Comparison of ENCODE assay signal across 21 mouse cellular contexts in genomic region chr1:91921702-91922101, GRCm38 (mm10).
DNase-seq lines count a peak whose midpoint lies in the region; ATAC-seq and TF ChIP-seq lines count a peak whose summit lies in the region.
"Had no signal": no experiment of that assay in that cellular context is flagged by ENCODE, and none has a peak within 500 bp of the region (broad histone marks: within the 10 kb centered on the region; RNA-seq: fewer than 3 reads in every experiment).

No protein-coding gene starts in this region.

- H3K4me1 ChIP-seq in heart, postnatal 0 days (ENCODE audit: control insufficient read depth, insufficient read depth) = peaks cover 38% of the 10 kb centered on the region
- H3K4me1 ChIP-seq in testis, adult 2 months (ENCODE audit: control insufficient read depth, insufficient read depth, low read length) = peaks cover 5% of the 10 kb centered on the region; the same call in 1 of the 2 replicates
- H3K4me1 ChIP-seq: forebrain, embryonic 13.5 days had no signal

- H3K4me3 ChIP-seq in heart, postnatal 0 days (ENCODE audit: low read depth, low read length) = no peak overlapping the region
- H3K4me3 ChIP-seq in testis, adult 2 months (ENCODE audit: control insufficient read depth, low read depth, low read length) = no peak overlapping the region
- H3K4me3 ChIP-seq: forebrain, embryonic 10.5 days; forebrain, embryonic 13.5 days had no signal

- 0 out of 2 replicates have a peak overlapping the region, but pooled peaks have one; percentile 43 for H3K27ac ChIP-seq in heart, postnatal 0 days (ENCODE audit: low read depth)
- peak overlapping the region; percentile 42; the same call in 1 of the 2 replicates for H3K27ac ChIP-seq in testis, adult 2 months (ENCODE audit: control insufficient read depth, insufficient read depth, low read depth, low read length)
- H3K27ac ChIP-seq: forebrain, embryonic 10.5 days; forebrain, embryonic 13.5 days; hindbrain, embryonic 14.5 days; hindbrain, postnatal 0 days had no signal

- DNase-seq in heart, adult 11 months = peak; percentile 91
- no peak for DNase-seq in heart, postnatal 36 days
- no peak for DNase-seq in heart, postnatal 0 days (ENCODE audit: low spot score)
- no peak for DNase-seq in heart, postnatal 25 days (ENCODE audit: low spot score)
- DNase-seq in testis, postnatal 14 days (ENCODE audit: low spot score) = no peak
- DNase-seq: adrenal gland, postnatal 10 days; adrenal gland, postnatal 36 days; B cell, adult 2 months; cerebellum, adult 18-20 months; cerebellum, adult 9-10 months; cerebellum, postnatal 14 days had no signal

- no peaks in the 10 kb centered on the region for H3K27me3 ChIP-seq in heart, postnatal 0 days (ENCODE audit: control insufficient read depth, insufficient read depth, low read length)
- H3K27me3 ChIP-seq in testis, adult 2 months (ENCODE audit: control insufficient read depth, insufficient read depth, low read length) = no peaks in the 10 kb centered on the region
- H3K27me3 ChIP-seq: forebrain, embryonic 13.5 days had no signal

- 74% methylated on average over 4 of the region's 4 CpGs for WGBS in heart, postnatal 0 days

- no peak for TF ChIP-seq EP300 in heart, postnatal 0 days (IDR thresholded peaks at IDR 0.05; ENCODE audit: low read depth)

- H3K9ac ChIP-seq in heart, postnatal 0 days (replicated peaks; ENCODE audit: low read depth, low read length) = no peak overlapping the region
- H3K9ac ChIP-seq: forebrain, embryonic 13.5 days; hindbrain, embryonic 14.5 days had no signal

- H3K9me3 ChIP-seq in heart, postnatal 0 days (replicated peaks; ENCODE audit: control insufficient read depth, low read length) = no peaks in the 10 kb centered on the region
- H3K9me3 ChIP-seq: forebrain, embryonic 10.5 days; forebrain, embryonic 13.5 days; G1E had no signal

- TF ChIP-seq POLR2A in testis, adult 2 months (IDR thresholded peaks at IDR 0.05; ENCODE audit: control insufficient read depth, low read depth, low read length) = no peak

- ATAC-seq in heart, postnatal 0 days (ENCODE audit: insufficient read depth, low read depth) = no peak
- no peak for ATAC-seq in inflammation-experienced regulatory T-cells, adult 6 months
- ATAC-seq: forebrain, embryonic 13.5 days; forebrain, embryonic 16.5 days; hindbrain, postnatal 0 days; intestine, postnatal 0 days; Patski had no signal

- no peaks in the 10 kb centered on the region for H3K36me3 ChIP-seq in heart, postnatal 0 days (replicated peaks; ENCODE audit: control insufficient read depth, insufficient read depth, low read length)
- H3K36me3 ChIP-seq in testis, adult 2 months (ENCODE audit: control insufficient read depth, insufficient read depth, low read length) = no peaks in the 10 kb centered on the region
- H3K36me3 ChIP-seq: forebrain, embryonic 10.5 days; G1E had no signal

- intact Hi-C loops in heart, postnatal 36 days (cut with DNase I) = no loop called here
- intact Hi-C loops in heart, postnatal 25 days (cut with DNase I) = no loop called here

- no peak for TF ChIP-seq CTCF in heart, postnatal 0 days (IDR thresholded peaks at IDR 0.05; ENCODE audit: low read depth)
- TF ChIP-seq CTCF in testis, adult 2 months (IDR thresholded peaks at IDR 0.05; ENCODE audit: control insufficient read depth, insufficient read depth, insufficient replicate concordance, low read depth, low read length) = no peak

- no peak overlapping the region for H3K4me2 ChIP-seq in heart, postnatal 0 days (ENCODE audit: low read depth, low read length)
- H3K4me2 ChIP-seq: forebrain, embryonic 13.5 days; hindbrain, embryonic 14.5 days had no signal
